Mouse (Mus musculus) liver, embryonic 12.5 days (tissue): ENCODE results near the gene Scn3a. TPM values are rescaled to one million over a fixed set of nuclear protein-coding genes. Genes with fewer than 3 reads are reported as not detected.

Experiments used
- ATAC-seq: fragments of 200-750 bp; cut with Nextera tagmentation; 2 replicates; pipeline ENCODE4 v1.8.0; 2017; ENCODE audit warnings: moderate number of reproducible peaks, mild to moderate bottlenecking, moderate library complexity
- H3K27ac ChIP-seq: fragments of 300-500 bp; sonication (generic); 2 replicates; pipeline ENCODE4 v1.5.1; 2016; ENCODE audit warnings: mild to moderate bottlenecking
- H3K27me3 ChIP-seq: fragments of 300-500 bp; sonication (generic); replicated peaks from 2 replicates; pipeline ENCODE4 v1.6.1; 2016; ENCODE audit warnings: mild to moderate bottlenecking, moderate library complexity
- H3K36me3 ChIP-seq: fragments of 300-500 bp; sonication (generic); 2 replicates; pipeline ENCODE4 v1.6.1; 2016; ENCODE audit warnings: mild to moderate bottlenecking, moderate library complexity
- H3K4me1 ChIP-seq: fragments of 300-500 bp; sonication (generic); 2 replicates; pipeline ENCODE4 v1.6.1; 2016
- H3K4me2 ChIP-seq: fragments of 300-500 bp; sonication (generic); 2 replicates; pipeline ENCODE4 v1.6.1; 2016; ENCODE audit warnings: mild to moderate bottlenecking, moderate library complexity
- H3K4me3 ChIP-seq: fragments of 300-500 bp; sonication (generic); 2 replicates; pipeline ENCODE4 v1.5.1; 2016; ENCODE audit warnings: mild to moderate bottlenecking, moderate library complexity
- H3K9ac ChIP-seq: fragments of 300-500 bp; sonication (generic); 2 replicates; pipeline ENCODE4 v1.6.1; 2016; ENCODE audit warnings: mild to moderate bottlenecking, moderate library complexity
- H3K9me3 ChIP-seq: fragments of 300-500 bp; sonication (generic); replicated peaks from 2 replicates; pipeline ENCODE4 v1.6.1; 2016; ENCODE audit warnings: mild to moderate bottlenecking, moderate library complexity
- WGBS: fragments of 180-500 bp; shearing (Covaris S2); methylation state at CpG from one replicate; pipeline ENCODE4 v1.1.7; 2016; ENCODE audit not compliant: insufficient replicate concordance; 5-methylcytosine and 5-hydroxymethylcytosine counted together
- polyA plus RNA-seq: library from polyadenylated mRNA; unstranded; fragments of >200 nt; fragmentation: Nextera tagmentation; extraction: Ambion mirVana; gene quantifications from 2 replicates; pipeline ENCODE4 v1.2.1, GENCODE M21; 2016

The Scn3a gene
- polyA plus RNA-seq, 1 experiment from 2014 or later, result 0.02 TPM

DNA sequence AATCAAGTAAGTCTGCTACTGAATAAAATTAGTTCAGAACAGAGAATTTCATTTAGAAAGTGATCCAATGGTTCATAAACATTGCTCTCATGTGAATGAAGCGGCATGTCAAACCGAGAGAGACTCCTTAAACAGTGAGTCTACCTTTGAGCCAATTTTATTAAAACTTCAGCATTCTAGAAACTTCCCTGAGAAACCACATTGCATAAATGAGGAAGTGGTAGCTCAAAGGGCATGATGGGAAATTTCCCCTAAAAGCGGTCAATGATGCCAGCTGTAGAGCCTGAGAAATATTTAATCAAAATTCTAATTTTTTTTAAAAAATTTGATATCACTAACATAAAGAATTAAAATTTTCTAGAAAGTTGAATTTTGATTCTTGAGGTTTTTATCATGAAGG lies 16.9 kb downstream of the Scn3a start:
- H3K4me2 ChIP-seq, result no peak overlapping the region
- ATAC-seq, result no peak
- H3K9me3 ChIP-seq, result no peaks in the 10 kb centered on the region
- no peaks in the 10 kb centered on the region for H3K4me1 ChIP-seq
- no peak overlapping the region for H3K9ac ChIP-seq
- H3K27ac ChIP-seq, result no peak overlapping the region
- no peaks in the 10 kb centered on the region for H3K36me3 ChIP-seq
- no peak overlapping the region for H3K4me3 ChIP-seq
- H3K27me3 ChIP-seq, result no peaks in the 10 kb centered on the region
- 75% methylated on average over 3 of the region's 3 CpGs for whole genome bisulfite sequencing

DNA sequence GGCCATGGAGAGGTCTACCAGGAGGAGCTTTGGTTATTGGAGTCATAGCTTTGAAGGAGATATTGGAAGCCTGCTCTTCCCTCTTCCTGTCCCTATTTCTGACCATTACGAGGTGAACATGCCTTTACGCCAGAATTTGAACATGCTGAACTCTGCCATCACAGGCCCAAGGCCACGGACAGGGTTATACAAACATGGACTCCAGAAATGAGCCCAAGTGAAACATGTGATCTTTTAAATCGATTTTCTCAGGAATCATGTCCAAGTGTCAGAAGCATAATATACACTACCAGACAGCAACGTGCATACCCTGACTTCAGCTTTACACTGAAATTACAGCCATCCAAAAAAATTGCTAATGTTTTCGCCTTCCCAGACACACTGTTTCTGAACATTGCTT lies 18.8 kb downstream of the Scn3a start:
- no peak for ATAC-seq

DNA sequence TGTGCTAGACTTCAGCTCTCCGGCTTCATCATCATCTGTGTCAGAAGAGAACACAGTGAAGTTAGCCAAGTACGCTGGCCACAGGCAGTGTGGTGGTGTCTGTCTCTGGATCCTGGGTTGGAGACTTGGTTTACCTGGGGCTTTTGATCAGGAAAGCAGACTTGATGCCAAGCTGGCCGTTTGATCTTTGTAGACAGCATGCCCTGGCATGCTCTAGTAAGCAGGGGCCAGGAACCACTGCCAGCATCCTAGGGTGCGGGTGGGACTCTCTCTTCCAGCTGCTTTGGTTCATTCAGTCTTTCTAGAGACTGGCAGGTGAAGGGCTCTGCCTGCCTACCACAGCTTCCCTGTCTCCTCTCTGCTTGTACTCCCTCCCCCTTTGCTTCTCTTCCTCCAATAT lies 20.1 kb downstream of the Scn3a start:
- H3K4me1 ChIP-seq, result no peaks in the 10 kb centered on the region
- H3K9ac ChIP-seq, result no peak overlapping the region
- H3K9me3 ChIP-seq, result no peaks in the 10 kb centered on the region
- 54% methylated on average over 4 of the region's 4 CpGs for whole genome bisulfite sequencing
- H3K27me3 ChIP-seq, result no peaks in the 10 kb centered on the region
- H3K27ac ChIP-seq, result no peak overlapping the region
- H3K4me3 ChIP-seq, result no peak overlapping the region
- no peaks in the 10 kb centered on the region for H3K36me3 ChIP-seq
- no peak overlapping the region for H3K4me2 ChIP-seq
- ATAC-seq, result no peak

More for the DNA sequence above, 18.8 kb downstream of the Scn3a start:
- Histone ChIP-seq H3K9ac (no peak overlapping the region), H3K4me2 (no peak overlapping the region), H3K4me3 (no peak overlapping the region), H3K27ac (no peak overlapping the region), H3K36me3 (no peaks in the 10 kb centered on the region), H3K27me3 (no peaks in the 10 kb centered on the region), H3K9me3 (no peaks in the 10 kb centered on the region), H3K4me1 (no peaks in the 10 kb centered on the region)
- 70% methylated on average over 6 of the region's 6 CpGs for WGBS

DNA sequence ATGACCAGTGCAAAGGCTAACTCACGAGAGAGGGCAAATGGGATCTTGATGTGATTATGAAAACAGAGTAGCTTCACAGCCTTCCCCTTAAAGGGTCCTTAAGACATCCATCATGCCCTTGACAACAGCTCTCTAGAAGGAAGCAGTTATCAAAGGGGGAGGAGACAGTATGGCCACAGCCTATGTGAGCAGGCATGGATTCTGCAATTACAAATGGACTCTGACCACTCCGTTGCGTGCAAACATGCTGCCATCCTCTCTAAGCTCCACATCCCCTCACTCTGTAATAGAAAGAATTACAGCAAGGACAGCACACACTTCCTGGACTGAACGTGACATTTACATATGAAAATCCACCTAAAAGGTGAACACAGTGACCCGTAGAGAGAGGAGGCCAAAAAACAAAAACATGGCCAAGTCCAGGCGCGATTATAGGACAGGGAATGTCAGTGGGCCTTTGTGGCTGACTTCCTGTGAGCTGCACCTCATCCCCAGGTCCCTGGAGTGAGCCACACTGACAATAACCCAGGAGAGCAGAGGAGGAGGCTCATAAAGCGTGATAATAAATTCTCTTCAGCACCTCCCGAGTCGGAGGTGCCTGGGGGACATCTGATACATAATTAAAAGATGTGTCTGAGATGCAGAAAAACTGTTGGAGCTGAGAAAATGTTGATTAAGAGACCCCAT lies 24.4 kb downstream of the Scn3a start:
- no peaks in the 10 kb centered on the region for H3K27me3 ChIP-seq
- no peaks in the 10 kb centered on the region for H3K36me3 ChIP-seq
- H3K9me3 ChIP-seq, result no peaks in the 10 kb centered on the region
- no peak for ATAC-seq
- no peak overlapping the region for H3K27ac ChIP-seq
- H3K4me3 ChIP-seq, result no peak overlapping the region
- H3K9ac ChIP-seq, result no peak overlapping the region
- H3K4me1 ChIP-seq, result no peaks in the 10 kb centered on the region
- no peak overlapping the region for H3K4me2 ChIP-seq
- WGBS, result 66% methylated on average over 10 of the region's 10 CpGs

DNA sequence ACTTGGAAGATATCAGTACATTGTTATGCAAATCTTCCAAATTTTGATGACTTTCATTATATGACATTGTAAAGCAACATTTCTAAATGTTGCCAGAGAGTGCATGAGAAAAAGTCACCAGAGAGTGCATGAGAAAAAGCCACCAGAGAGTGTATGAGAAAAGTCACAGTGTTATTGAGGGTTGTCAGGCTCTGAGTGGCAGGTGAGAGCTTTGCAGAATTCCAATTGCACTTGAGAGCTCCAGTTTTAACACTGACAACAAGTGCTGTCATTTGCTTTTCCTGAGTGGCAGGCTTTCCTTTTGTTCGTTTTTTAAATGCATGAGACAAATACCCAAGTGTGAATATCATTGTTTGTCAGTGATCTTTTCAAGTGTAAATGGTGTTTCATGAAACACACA lies 25.6 kb downstream of the Scn3a start:
- H3K36me3 ChIP-seq, result no peaks in the 10 kb centered on the region
- WGBS, result 23% methylated on average over 1 of the region's 1 CpGs
- no peak overlapping the region for H3K4me2 ChIP-seq
- H3K4me3 ChIP-seq, result no peak overlapping the region
- no peaks in the 10 kb centered on the region for H3K27me3 ChIP-seq
- H3K9ac ChIP-seq, result no peak overlapping the region
- H3K27ac ChIP-seq, result no peak overlapping the region
- H3K4me1 ChIP-seq, result no peaks in the 10 kb centered on the region
- no peaks in the 10 kb centered on the region for H3K9me3 ChIP-seq
- ATAC-seq, result no peak

DNA sequence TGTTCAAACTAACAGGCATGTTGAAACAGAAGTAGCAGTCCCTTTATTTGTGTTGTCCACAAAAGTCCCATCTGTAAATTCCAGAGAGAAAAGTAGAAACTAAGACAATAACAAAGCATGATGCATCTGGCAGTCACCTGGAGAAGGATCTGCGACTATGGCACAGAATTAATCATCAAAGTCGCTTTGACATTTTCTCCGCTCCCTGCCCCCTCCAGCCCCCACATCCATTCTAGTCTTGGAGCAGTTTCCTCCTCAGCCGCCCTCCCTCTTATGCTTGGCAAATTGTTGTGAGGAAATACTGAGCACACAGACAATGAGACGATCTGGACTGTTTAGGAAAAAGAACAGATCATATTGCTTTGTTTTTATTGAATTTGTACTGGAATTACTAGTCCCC lies 29.0 kb downstream of the Scn3a start:
- Histone ChIP-seq H3K27ac (no peak overlapping the region), H3K36me3 (no peaks in the 10 kb centered on the region), H3K9me3 (no peaks in the 10 kb centered on the region), H3K9ac (no peak overlapping the region), H3K27me3 (no peaks in the 10 kb centered on the region), H3K4me2 (no peak overlapping the region), H3K4me3 (no peak overlapping the region), H3K4me1 (no peaks in the 10 kb centered on the region)
- no peak for ATAC-seq
- WGBS, result 45% methylated on average over 5 of the region's 5 CpGs

DNA sequence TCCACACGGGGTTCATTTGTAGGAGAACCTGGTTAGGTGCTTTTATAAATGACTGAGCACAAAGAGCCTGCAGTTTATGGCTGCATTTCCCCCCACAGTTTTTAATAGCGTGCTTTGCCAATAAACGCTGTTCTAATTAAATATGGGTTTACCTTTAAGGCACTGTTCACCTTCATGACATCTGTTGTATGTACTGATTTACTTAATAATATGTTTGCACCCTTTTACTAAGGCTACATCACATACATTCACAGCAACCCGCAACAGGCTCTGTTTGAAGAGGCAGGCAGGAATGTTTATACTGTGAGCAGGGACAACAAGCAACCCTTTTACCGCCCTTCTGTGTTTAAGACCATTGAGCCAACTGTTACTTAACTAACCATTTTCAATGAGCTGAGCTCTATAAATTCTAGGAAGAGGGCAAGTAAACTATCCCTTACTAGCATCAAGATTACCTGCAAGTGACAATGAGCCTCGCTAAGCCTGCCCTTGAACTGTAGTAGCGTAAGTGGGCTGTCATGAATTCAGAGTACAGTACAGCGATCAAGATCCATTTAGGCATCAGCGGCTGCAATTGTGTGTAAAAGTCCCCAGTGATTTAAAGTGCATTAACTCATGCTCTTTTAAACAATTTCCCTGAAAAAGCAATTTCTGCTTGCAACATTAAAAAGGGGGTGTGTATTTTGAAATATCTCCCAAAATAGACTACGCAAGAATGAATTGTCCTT lies 35.1 kb downstream of the Scn3a start:
- ATAC-seq, result no peak
- Histone ChIP-seq H3K4me2 (no peak overlapping the region), H3K9me3 (no peaks in the 10 kb centered on the region), H3K4me1 (no peaks in the 10 kb centered on the region), H3K36me3 (no peaks in the 10 kb centered on the region), H3K27me3 (no peaks in the 10 kb centered on the region), H3K4me3 (no peak overlapping the region), H3K9ac (no peak overlapping the region), H3K27ac (no peak overlapping the region)
- WGBS, result 74% methylated on average over 10 of the region's 10 CpGs

DNA sequence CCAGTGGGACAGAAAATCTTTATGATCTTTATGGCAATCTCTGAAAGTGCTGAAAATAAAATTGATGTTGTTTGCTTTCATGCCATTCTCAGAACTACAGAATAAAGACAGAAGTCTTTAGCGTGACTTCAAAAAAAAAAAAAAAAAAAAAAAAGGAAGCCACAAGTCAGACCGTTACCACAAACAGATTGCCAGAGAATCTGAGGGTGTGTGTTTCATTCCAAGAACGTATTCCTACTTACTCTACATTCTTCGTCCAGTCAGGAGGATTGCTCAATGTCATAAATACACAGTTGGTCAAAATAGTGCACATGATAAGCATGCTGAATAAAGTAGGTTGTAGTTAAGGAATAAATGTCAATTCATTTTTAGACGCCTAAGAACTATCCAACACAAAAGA lies 38.3 kb downstream of the Scn3a start:
- Histone ChIP-seq H3K9me3 (no peaks in the 10 kb centered on the region), H3K27ac (no peak overlapping the region), H3K27me3 (no peaks in the 10 kb centered on the region), H3K36me3 (no peaks in the 10 kb centered on the region), H3K4me2 (no peak overlapping the region), H3K4me1 (no peaks in the 10 kb centered on the region), H3K4me3 (no peak overlapping the region), H3K9ac (no peak overlapping the region)
- no peak for ATAC-seq
- WGBS, result 29% methylated on average over 5 of the region's 5 CpGs

DNA sequence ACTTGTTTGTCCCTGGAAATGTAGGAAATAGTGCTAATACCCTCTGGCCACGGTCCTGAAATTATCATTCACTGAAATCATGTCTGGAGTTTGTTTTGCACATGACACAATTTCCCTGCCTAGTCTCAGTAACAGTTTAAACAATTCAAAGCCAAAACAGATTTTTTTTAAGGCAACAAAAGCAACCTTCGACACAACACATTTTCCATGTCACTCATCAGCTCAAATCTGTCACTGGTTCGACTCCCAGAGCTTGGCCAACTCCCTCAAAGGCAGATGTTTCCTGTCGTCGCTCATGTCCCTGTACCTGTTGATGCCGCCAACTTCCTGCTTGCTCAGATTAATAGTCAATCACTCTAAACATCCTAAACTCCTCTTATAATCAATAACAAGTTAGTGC lies 50.7 kb downstream of the Scn3a start:
- Histone ChIP-seq H3K27me3 (no peaks in the 10 kb centered on the region), H3K4me3 (no peak overlapping the region), H3K9ac (no peak overlapping the region), H3K27ac (no peak overlapping the region), H3K36me3 (no peaks in the 10 kb centered on the region), H3K4me1 (no peaks in the 10 kb centered on the region), H3K9me3 (no peaks in the 10 kb centered on the region), H3K4me2 (no peak overlapping the region)
- no peak for ATAC-seq
- WGBS, result 36% methylated on average over 6 of the region's 6 CpGs

DNA sequence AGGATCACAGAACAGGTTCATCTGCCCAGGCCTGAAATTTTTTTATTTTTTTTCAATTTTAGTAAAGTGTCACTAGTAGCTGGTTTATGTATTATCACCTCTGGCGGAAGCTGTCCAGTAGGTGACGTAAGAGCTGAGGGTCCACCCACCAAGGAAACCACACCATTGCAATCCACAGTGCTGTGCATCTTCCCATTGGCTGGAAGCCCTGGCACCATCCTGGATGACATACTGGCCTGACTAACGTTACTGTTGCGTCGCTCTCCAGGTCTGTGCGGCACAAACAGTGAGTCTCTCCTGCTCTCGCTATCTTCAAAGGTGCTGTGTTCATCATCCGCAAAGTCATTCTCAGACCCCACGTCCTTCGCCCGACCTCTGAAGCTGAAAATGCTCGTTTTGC lies 59.2 kb downstream of the Scn3a start:
- Histone ChIP-seq H3K27me3 (no peaks in the 10 kb centered on the region), H3K4me1 (no peaks in the 10 kb centered on the region), H3K27ac (no peak overlapping the region), H3K9ac (no peak overlapping the region), H3K4me3 (no peak overlapping the region), H3K9me3 (no peaks in the 10 kb centered on the region), H3K4me2 (no peak overlapping the region), H3K36me3 (no peaks in the 10 kb centered on the region)
- WGBS, result 65% methylated on average over 12 of the region's 12 CpGs
- no peak for ATAC-seq

DNA sequence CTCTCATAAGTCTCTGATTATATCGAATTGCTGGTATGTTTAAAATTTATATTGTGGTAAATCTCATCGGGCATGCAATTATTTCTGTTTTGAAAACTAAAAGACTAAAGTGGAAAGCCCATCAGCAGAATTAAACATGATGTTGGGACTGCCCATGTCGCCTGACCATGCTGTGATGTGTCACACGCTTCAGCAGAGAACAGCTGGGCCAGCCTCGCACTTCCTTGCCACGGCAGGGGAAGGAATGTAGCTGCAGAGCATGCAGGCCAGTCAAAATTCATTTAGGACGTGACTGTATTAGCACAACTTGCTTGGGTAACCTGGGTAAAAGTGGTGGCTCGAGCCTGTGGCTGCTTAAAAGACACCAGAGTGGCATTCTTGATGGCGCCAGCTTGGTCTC lies 77.0 kb downstream of the Scn3a start:
- H3K27me3 ChIP-seq, result no peaks in the 10 kb centered on the region
- no peak overlapping the region for H3K4me3 ChIP-seq
- H3K4me1 ChIP-seq, result no peaks in the 10 kb centered on the region
- ATAC-seq, result no peak
- H3K9me3 ChIP-seq, result no peaks in the 10 kb centered on the region
- no peaks in the 10 kb centered on the region for H3K36me3 ChIP-seq
- no peak overlapping the region for H3K9ac ChIP-seq
- no peak overlapping the region for H3K27ac ChIP-seq
- no peak overlapping the region for H3K4me2 ChIP-seq
- 64% methylated on average over 9 of the region's 9 CpGs for WGBS

DNA sequence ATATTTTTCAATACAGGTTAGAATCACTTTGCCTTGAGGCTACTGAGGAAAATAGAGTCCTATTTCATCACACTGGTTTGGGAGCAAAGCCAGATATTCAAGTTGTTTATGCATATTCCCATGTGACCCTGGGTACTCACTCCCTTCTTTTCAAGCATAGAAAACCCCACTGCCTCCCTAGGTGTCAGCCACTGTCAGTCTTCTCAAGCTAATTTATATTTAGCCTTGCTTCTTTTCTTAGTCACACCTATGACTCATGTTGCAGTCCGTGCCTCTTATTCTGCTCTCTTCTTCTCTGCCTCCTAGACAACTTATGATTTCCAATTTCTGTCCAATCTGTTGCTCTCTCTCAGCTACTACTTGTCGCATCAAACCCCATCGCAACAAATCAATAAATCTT lies 84.0 kb downstream of the Scn3a start:
- Histone ChIP-seq H3K9me3 (no peaks in the 10 kb centered on the region), H3K4me2 (no peak overlapping the region), H3K27me3 (no peaks in the 10 kb centered on the region), H3K9ac (no peak overlapping the region), H3K4me3 (no peak overlapping the region), H3K27ac (no peak overlapping the region), H3K4me1 (no peaks in the 10 kb centered on the region), H3K36me3 (no peaks in the 10 kb centered on the region)
- WGBS, result 77% methylated on average over 3 of the region's 3 CpGs
- ATAC-seq, result no peak
